Mouse (Mus musculus) adrenal gland, adult 8-10 months (tissue): ENCODE results near the gene Fam181b. TPM values are rescaled to one million over a fixed set of nuclear protein-coding genes. Genes with fewer than 3 reads are reported as not detected.
A peak's percentile ranks its signal among the peaks of the same experiment; 100 is the strongest.

Source experiments
- DNase-seq: peaks from one replicate; pipeline ENCODE4 v3.0.0; 2022
- total RNA-seq, 4 experiments: library from RNA; stranded (reverse); gene quantifications; 2 replicates each; pipeline ENCODE4 v1.2.4; 2022

The Fam181b gene
- total RNA-seq: 1 to 10 TPM; 2.6 to 9.5 (median 6.3) TPM

- peak; percentile 64 for DNase-seq
Measured at GRCm38 (mm10) chr7:93079785-93080730, at the start of gene Fam181b. Gene Fam181b, plus strand, starts transcription at chr7:93079865.

GRCm38 (mm10) chr7:93037763-93038471 is 41.7 kb upstream of the Fam181b start:
- DNase-seq: no peak

GRCm38 (mm10) chr7:93038472-93038828 is 41.2 kb upstream of the Fam181b start:
- no peak for DNase-seq

- no peak for DNase-seq
Measured at GRCm38 (mm10) chr7:93039542-93039941, 40.1 kb upstream of the Fam181b start.

GRCm38 (mm10) chr7:93044359-93044758 is 35.3 kb upstream of the Fam181b start:
- no peak for DNase-seq

GRCm38 (mm10) chr7:93044788-93045187 is 34.9 kb upstream of the Fam181b start:
- DNase-seq: no peak

GRCm38 (mm10) chr7:93060831-93061230 is 18.8 kb upstream of the Fam181b start:
- DNase-seq: no peak

GRCm38 (mm10) chr7:93061747-93062146 is 17.9 kb upstream of the Fam181b start:
- no peak for DNase-seq

GRCm38 (mm10) chr7:93062189-93062588 is 17.5 kb upstream of the Fam181b start:
- no peak for DNase-seq

- DNase-seq: no peak
Measured at GRCm38 (mm10) chr7:93067464-93068015, 12.1 kb upstream of the Fam181b start.

- no peak for DNase-seq
Measured at GRCm38 (mm10) chr7:93076435-93076960, 3.2 kb upstream of the Fam181b start.

- no peak for DNase-seq
Measured at GRCm38 (mm10) chr7:93079420-93079784, 263 bp upstream of the Fam181b start.

- DNase-seq: peak; percentile 8
Measured at GRCm38 (mm10) chr7:93080731-93081430, 1.2 kb downstream of the Fam181b start.

GRCm38 (mm10) chr7:93093371-93094058 is 13.8 kb downstream of the Fam181b start:
- no peak for DNase-seq

GRCm38 (mm10) chr7:93095511-93095910 is 15.8 kb downstream of the Fam181b start:
- peak; percentile 12 for DNase-seq

GRCm38 (mm10) chr7:93104776-93105340 is 25.2 kb downstream of the Fam181b start:
- DNase-seq: no peak

GRCm38 (mm10) chr7:93110370-93110965 is 30.8 kb downstream of the Fam181b start:
- DNase-seq: no peak

GRCm38 (mm10) chr7:93111056-93111455 is 31.4 kb downstream of the Fam181b start:
- DNase-seq: no peak

GRCm38 (mm10) chr7:93117561-93117960 is 37.9 kb downstream of the Fam181b start:
- no peak for DNase-seq

- no peak for DNase-seq
Measured at GRCm38 (mm10) chr7:93123936-93124335, 44.3 kb downstream of the Fam181b start.
